Mouse (Mus musculus): ENCODE measurements around the gene Clec1b. TPM values are rescaled to one million over a fixed set of nuclear protein-coding genes. Genes with fewer than 3 reads are reported as not detected.

Gene Clec1b
- polyA plus RNA-seq (2015; fragmentation: Nextera tagmentation; extraction: Ambion mirVana), result 2.7 and 2.9 TPM in 2 replicates

DNA sequence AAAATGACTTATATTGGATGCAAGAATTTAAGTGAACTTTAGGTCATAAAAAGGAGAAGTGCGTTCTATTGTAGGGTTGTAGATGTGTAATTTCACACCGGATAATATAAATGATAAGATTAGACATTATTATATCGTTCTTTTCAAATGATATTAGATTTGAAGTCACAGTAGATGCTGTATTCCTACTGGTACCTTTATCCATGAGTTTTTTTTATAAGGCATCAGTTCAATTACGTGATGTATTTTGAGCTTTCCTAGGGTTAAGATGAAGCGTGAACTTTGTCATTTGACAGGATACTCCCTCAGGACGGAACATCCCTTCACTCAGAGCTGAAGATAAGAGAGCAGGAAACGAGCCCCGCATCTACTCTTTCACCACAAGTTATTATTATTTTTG lies at the start of gene Clec1b:
TSS of gene Clec1b (plus strand) at position 301 of the 400 bp plus-strand sequence.
- no peaks in the 10 kb centered on the region for H3K4me1 ChIP-seq
- no peak within 1 kb of the TSS for H3K9ac ChIP-seq
- H3K27me3 ChIP-seq, result no peaks in the 10 kb centered on the region
- ATAC-seq (ENCODE audit: insufficient number of reproducible peaks, insufficient read depth, low FRiP score, low TSS enrichment, low read depth), result no peak
- 77% methylated on average over 8 of the region's 8 CpGs for WGBS
- no peaks in the 10 kb centered on the region for H3K36me3 ChIP-seq
- H3K27ac ChIP-seq, result no peak within 1 kb of the TSS
- no peak within 1 kb of the TSS for H3K4me3 ChIP-seq
- no peaks in the 10 kb centered on the region for H3K9me3 ChIP-seq
- no peak within 1 kb of the TSS for H3K4me2 ChIP-seq

DNA sequence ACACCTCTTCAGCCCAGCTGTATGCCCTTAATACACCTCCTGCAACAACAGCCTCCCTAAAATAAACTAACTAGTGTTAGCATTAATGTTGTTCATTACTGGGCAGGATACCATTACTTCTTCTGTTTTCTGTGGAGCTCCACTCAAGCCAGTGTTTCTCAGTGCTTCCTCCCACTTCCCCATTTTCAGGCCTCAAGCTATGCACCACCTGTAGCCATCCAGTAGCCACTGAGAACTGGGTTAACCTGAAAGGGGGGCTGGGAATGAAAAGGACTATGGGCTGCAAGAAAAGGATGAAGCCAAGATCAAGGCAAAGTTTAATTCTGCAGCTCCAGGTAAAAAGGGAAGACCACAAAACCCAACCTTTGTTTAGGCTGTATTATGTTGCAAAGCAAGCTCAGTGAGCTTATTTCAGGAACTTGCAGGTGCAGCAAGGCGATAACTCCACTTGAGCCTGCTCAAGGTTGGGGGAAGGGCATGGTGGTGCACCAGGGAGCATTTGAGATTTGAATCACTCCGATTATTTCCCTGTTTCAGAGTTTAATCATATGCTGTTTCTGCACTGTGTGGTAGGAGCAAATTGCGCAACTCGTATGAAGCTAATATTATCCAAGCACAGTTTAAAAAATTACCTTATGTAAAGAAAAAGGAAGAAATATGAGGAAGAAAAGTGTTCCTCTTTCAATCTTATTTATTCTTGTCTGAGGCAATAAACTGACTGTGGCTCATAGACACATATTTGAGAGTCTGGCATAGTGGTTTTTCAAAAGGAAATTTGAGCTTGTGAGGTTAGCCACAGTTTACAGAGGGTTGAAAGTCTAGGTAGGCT lies 47.4 kb upstream of the Clec1b start:
- H3K9me3 ChIP-seq, result no peaks in the 10 kb centered on the region
- no peak overlapping the region for H3K4me3 ChIP-seq
- 44% methylated on average over 4 of the region's 4 CpGs for WGBS
- H3K4me1 ChIP-seq, result no peaks in the 10 kb centered on the region
- H3K27ac ChIP-seq, result no peak overlapping the region
- H3K36me3 ChIP-seq, result no peaks in the 10 kb centered on the region
- H3K9ac ChIP-seq, result no peak overlapping the region
- no peak for ATAC-seq (ENCODE audit: insufficient number of reproducible peaks, insufficient read depth, low FRiP score, low TSS enrichment, low read depth)
- no peaks in the 10 kb centered on the region for H3K27me3 ChIP-seq
- no peak overlapping the region for H3K4me2 ChIP-seq

DNA sequence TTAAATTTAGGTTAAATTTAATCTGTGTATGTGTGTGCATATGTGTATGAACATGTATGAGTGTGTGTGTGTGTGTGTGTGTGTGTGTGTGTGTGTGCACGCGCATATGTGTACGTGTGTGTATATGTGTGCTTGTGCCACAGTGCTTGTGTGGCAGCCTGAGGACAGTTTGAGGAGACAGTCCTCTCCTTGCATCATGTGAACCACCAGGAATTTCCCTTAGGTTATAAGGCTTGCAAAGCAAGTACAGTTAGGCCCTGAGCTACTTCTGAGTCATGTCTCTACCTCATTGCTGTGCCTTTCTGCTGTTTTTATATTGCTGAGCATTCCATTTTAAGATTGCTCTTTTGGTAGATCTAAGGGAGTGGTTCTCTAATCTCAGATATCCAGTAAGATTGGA lies 46.0 kb upstream of the Clec1b start:
- 96% methylated on average over 3 of the region's 3 CpGs for WGBS

DNA sequence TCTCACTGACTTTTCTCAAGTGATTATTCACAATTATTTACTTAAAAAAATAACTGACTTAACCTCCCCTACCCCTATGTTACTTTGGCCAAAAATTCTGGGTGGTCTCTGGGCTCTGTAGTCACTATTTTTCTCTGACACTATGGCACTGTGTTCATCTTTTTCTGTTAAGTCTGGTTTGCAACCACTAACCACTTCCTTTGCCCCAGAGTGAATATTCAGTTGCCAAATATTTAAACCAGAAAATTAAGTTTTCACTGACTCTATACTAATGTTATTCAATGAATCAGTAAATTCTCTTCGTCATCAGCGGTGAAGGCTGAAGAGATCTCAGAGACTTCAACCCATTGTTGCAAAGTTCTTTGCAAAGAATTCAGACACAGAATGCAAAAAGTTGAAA lies 41.3 kb upstream of the Clec1b start:
- H3K27me3 ChIP-seq, result no peaks in the 10 kb centered on the region
- no peaks in the 10 kb centered on the region for H3K9me3 ChIP-seq
- H3K9ac ChIP-seq, result no peak overlapping the region
- H3K4me2 ChIP-seq, result no peak overlapping the region
- H3K4me1 ChIP-seq, result no peaks in the 10 kb centered on the region
- no peak overlapping the region for H3K4me3 ChIP-seq
- WGBS, result 97% methylated on average over 2 of the region's 2 CpGs
- no peak overlapping the region for H3K27ac ChIP-seq
- no peaks in the 10 kb centered on the region for H3K36me3 ChIP-seq
- no peak for ATAC-seq (ENCODE audit: insufficient number of reproducible peaks, insufficient read depth, low FRiP score, low TSS enrichment, low read depth)

More for the DNA sequence above, 46.0 kb upstream of the Clec1b start:
- no peak overlapping the region for H3K4me3 ChIP-seq
- no peak overlapping the region for H3K4me2 ChIP-seq
- ATAC-seq (ENCODE audit: insufficient number of reproducible peaks, insufficient read depth, low FRiP score, low TSS enrichment, low read depth), result no peak
- H3K4me1 ChIP-seq, result no peaks in the 10 kb centered on the region
- no peaks in the 10 kb centered on the region for H3K9me3 ChIP-seq
- no peaks in the 10 kb centered on the region for H3K27me3 ChIP-seq
- no peak overlapping the region for H3K9ac ChIP-seq
- no peak overlapping the region for H3K27ac ChIP-seq
- H3K36me3 ChIP-seq, result no peaks in the 10 kb centered on the region

DNA sequence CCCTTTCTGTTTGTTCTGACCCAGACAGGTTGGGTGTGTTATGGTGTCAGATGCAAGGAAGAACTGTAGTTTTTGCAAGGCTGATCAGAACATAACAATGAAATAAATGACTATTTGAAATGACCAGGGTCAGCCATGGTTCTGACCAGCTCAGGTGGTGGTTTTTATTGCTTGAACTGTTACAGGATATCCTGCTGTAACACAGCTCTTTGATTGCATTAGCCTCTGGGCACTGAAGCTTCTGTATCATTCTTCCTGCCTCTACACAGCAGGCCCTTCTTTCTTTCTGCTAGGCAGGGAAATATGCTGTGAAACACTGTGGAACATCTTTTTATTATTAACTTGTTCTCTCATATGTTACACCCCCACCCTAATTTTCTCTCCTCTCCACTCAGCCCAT lies 40.7 kb upstream of the Clec1b start:
- Histone ChIP-seq H3K4me1 (no peaks in the 10 kb centered on the region), H3K27me3 (no peaks in the 10 kb centered on the region), H3K4me3 (no peak overlapping the region), H3K4me2 (no peak overlapping the region), H3K9ac (no peak overlapping the region), H3K9me3 (no peaks in the 10 kb centered on the region), H3K27ac (no peak overlapping the region), H3K36me3 (no peaks in the 10 kb centered on the region)
- ATAC-seq (ENCODE audit: insufficient number of reproducible peaks, insufficient read depth, low FRiP score, low TSS enrichment, low read depth), result no peak

DNA sequence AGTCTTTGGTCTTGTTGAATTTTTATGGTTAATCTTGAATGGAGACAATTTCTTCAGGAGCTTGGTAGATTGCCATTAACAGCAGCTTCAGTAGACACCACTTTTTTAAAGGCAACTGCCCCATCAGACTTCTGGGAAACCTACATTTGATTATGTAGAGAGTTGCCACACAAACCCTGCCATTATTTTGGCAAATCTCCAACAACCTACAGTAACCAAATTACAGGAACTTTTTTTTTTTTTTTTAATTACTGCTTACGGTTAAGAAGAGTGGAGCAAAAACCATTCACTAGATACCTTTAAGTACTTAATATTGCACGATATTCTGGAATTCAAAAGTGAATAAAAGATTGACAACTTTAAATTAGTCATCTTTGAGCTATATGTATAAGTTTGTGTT lies 37.6 kb upstream of the Clec1b start:
- Histone ChIP-seq H3K36me3 (no peaks in the 10 kb centered on the region), H3K4me2 (no peak overlapping the region), H3K9me3 (no peaks in the 10 kb centered on the region), H3K27me3 (no peaks in the 10 kb centered on the region), H3K4me1 (no peaks in the 10 kb centered on the region), H3K9ac (no peak overlapping the region), H3K27ac (no peak overlapping the region), H3K4me3 (no peak overlapping the region)
- no peak for ATAC-seq (ENCODE audit: insufficient number of reproducible peaks, insufficient read depth, low FRiP score, low TSS enrichment, low read depth)
- WGBS, result 89% methylated on average over 2 of the region's 2 CpGs

DNA sequence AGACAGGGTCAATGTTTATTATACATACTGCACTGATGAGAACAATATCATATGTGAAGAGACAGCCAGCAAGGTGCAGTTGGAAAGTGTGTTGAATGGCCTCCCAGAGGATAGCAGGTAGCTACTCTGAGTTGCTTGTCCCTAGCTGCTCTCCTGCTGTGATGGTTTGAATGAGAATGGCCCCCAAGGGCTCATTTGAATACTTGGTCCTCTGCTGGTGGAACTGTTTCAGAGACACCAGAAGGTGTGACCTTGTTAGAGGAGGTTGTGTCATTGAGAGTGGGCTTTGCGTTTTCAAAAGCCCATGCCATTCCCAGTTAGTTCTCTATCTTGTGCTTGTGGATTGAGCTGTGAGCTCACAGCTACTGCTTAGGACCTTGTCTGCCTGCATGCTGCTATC lies 33.2 kb upstream of the Clec1b start:
- no peaks in the 10 kb centered on the region for H3K36me3 ChIP-seq
- ATAC-seq (ENCODE audit: insufficient number of reproducible peaks, insufficient read depth, low FRiP score, low TSS enrichment, low read depth), result no peak
- no peaks in the 10 kb centered on the region for H3K27me3 ChIP-seq
- H3K4me3 ChIP-seq, result no peak overlapping the region
- 21% methylated on average over 1 of the region's 1 CpGs for WGBS
- H3K4me1 ChIP-seq, result no peaks in the 10 kb centered on the region
- H3K4me2 ChIP-seq, result no peak overlapping the region
- no peak overlapping the region for H3K27ac ChIP-seq
- H3K9me3 ChIP-seq, result no peaks in the 10 kb centered on the region
- no peak overlapping the region for H3K9ac ChIP-seq

DNA sequence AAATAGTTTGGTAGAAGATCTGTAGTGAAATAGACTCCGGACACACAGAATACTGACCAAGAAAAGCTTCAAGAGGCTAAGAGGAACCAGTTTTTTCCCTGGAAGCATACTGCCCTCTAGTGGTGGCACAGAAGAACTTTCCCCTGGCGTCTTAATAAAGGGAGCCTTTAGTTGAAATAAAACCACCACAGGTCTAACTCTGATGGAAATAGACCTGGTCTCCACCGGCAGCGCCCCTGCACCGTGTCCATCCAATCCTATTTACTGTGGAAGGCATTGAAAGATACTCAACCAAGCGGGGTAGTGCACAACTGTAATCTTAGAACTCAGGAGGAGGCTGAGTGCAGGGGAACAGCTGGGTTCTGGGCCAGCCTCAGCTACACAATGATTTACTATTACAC lies 31.1 kb upstream of the Clec1b start:
- no peak overlapping the region for H3K9ac ChIP-seq
- WGBS, result 16% methylated on average over 6 of the region's 6 CpGs
- ATAC-seq (ENCODE audit: insufficient number of reproducible peaks, insufficient read depth, low FRiP score, low TSS enrichment, low read depth), result no peak
- H3K4me1 ChIP-seq, result no peaks in the 10 kb centered on the region
- H3K27ac ChIP-seq, result no peak overlapping the region
- H3K9me3 ChIP-seq, result no peaks in the 10 kb centered on the region
- no peaks in the 10 kb centered on the region for H3K36me3 ChIP-seq
- no peaks in the 10 kb centered on the region for H3K27me3 ChIP-seq
- no peak overlapping the region for H3K4me3 ChIP-seq
- H3K4me2 ChIP-seq, result no peak overlapping the region

DNA sequence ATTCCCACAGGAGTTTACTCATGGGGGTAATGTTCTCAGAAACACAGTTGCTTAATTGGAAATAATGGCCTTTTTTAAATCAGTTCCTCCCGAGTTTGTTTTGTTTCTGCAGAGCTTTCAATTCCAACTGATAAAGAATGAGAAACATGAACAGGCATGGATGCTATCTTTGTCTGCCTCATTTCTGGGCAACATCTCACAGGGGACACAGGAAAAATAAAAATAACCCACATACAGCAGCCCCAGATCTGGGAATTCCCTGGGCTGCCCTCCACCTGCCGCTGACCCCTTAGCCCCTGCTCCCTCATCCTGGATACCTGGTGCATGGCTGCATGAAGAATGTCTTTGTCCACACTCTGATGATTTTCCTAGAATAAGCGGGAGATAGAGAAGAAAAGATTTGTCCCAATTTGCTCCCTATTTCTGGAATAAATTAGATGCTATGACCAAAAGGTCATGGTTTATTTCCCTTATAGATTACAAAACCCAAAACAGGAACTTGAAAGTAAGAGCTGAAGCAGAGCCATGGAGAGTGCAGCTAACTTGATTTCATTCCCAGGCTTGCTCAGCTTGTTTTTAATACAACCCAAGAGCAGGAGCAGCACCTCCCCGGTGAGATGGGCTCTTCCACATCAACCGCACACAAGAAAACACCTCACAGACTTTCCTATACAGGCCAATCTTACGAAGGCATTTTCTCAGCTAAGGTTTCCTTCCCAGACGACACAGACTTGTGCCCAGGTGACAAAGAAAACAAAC lies 27.5 kb upstream of the Clec1b start:
- no peak for ATAC-seq (ENCODE audit: insufficient number of reproducible peaks, insufficient read depth, low FRiP score, low TSS enrichment, low read depth)
- Histone ChIP-seq H3K9ac (no peak overlapping the region), H3K9me3 (no peaks in the 10 kb centered on the region), H3K4me2 (no peak overlapping the region), H3K4me3 (no peak overlapping the region), H3K4me1 (no peaks in the 10 kb centered on the region), H3K27me3 (no peaks in the 10 kb centered on the region), H3K27ac (no peak overlapping the region), H3K36me3 (no peaks in the 10 kb centered on the region)
- 53% methylated on average over 7 of the region's 7 CpGs for WGBS

DNA sequence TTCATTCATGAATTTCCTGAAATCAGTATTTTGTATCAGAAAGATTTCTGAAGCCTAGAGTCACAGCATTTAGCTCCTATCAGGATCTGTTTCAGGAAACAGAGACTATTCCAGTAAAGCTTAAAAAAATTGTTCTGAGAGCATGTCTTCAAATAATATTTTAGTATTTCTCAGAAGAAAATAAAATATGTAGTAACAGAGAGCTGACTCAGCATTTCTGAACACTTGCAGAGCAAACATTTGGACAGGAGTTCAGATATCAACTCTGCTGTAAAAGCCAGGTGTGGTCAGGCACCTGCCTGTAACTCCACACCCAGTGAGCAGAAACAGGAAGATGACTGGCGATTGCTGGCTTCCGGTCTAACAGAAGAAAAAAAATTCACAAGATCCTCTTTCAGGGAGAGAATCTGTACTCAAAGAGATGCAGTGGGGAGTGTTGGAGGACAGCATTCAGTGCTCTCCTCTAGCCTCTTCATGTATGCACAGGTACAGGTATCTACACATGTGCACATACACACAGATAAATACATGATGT lies 22.1 kb upstream of the Clec1b start:
- 83% methylated on average over 2 of the region's 2 CpGs for WGBS
- Histone ChIP-seq H3K9me3 (no peaks in the 10 kb centered on the region), H3K4me3 (no peak overlapping the region), H3K27me3 (no peaks in the 10 kb centered on the region), H3K9ac (no peak overlapping the region), H3K27ac (no peak overlapping the region), H3K36me3 (no peaks in the 10 kb centered on the region), H3K4me2 (no peak overlapping the region), H3K4me1 (no peaks in the 10 kb centered on the region)
- no peak for ATAC-seq (ENCODE audit: insufficient number of reproducible peaks, insufficient read depth, low FRiP score, low TSS enrichment, low read depth)

DNA sequence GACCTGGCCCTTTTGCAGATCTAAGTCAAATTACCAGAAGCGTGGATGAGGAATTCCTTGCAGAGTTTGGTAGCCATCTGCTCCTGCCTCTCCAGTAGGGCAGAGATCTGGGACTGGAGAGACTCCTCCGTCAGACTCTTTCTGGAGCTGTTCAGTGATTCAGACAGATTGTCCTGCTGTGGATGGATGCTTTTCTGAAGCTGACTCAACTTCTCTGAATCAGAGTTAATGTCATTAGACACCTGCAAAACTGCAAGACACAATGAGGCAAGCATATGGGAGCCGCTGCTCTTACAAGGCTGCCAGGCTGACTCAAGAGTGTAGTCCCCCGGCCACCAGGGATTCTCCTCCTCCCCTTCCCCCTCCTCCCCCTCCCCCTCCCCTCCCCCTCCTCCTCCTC lies 16.6 kb upstream of the Clec1b start:
- H3K9ac ChIP-seq, result no peak overlapping the region
- ATAC-seq (ENCODE audit: insufficient number of reproducible peaks, insufficient read depth, low FRiP score, low TSS enrichment, low read depth), result no peak
- no peak overlapping the region for H3K4me2 ChIP-seq

DNA sequence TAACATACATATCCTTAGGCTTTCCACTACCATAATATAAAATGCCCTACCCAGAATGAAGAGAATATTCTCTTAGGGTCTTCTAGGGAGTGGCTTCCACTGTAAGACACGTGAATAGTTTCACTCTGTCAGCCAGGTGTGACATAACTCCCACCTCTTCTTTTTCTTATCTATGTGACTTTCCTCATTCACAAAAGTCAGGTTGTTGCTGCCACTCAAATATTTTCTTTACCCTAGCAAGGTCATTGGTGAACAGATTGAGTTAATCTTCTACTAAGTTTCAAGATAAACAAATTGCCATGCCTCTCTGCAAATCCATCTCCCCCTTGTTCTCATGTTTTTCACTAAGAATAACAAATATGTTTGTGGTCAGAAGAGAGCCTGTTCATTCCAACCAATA lies 15.4 kb upstream of the Clec1b start:
- Histone ChIP-seq H3K27ac (no peak overlapping the region), H3K4me2 (no peak overlapping the region), H3K9me3 (no peaks in the 10 kb centered on the region), H3K27me3 (no peaks in the 10 kb centered on the region), H3K4me1 (no peaks in the 10 kb centered on the region), H3K4me3 (no peak overlapping the region), H3K9ac (no peak overlapping the region), H3K36me3 (no peaks in the 10 kb centered on the region)
- WGBS, result 71% methylated on average over 1 of the region's 1 CpGs
- no peak for ATAC-seq (ENCODE audit: insufficient number of reproducible peaks, insufficient read depth, low FRiP score, low TSS enrichment, low read depth)

More for the DNA sequence above, 16.6 kb upstream of the Clec1b start:
- Histone ChIP-seq H3K27me3 (no peaks in the 10 kb centered on the region), H3K4me1 (no peaks in the 10 kb centered on the region), H3K9me3 (no peaks in the 10 kb centered on the region), H3K36me3 (no peaks in the 10 kb centered on the region), H3K27ac (no peak overlapping the region), H3K4me3 (no peak overlapping the region)
- 70% methylated on average over 4 of the region's 4 CpGs for WGBS
